Mouse (Mus musculus): ENCODE results near the gene Cmtm2a.
"Not testable (repeated sequence)": the region's sequence is repeated elsewhere in the genome, so short reads cannot be mapped to it uniquely, and the experiment has no call there.

- not testable (repeated sequence) for TF ChIP-seq POLR2A (IDR thresholded peaks at IDR 0.05; ENCODE audit: borderline replicate concordance, extremely low read depth, insufficient read depth, insufficient read length, poor library complexity, severe bottlenecking); CTCF (IDR thresholded peaks at IDR 0.05; ENCODE audit: borderline replicate concordance, extremely low read depth, insufficient read depth, insufficient read length)
These were observed 15.4 kb upstream of the Cmtm2a start for GRCm38 (mm10) chr8:104308341-104308740.

Measured in brain, embryonic 14.5 days (tissue).